Comparison of ENCODE assay signal across 11 mouse cellular contexts in the genomic region with DNA sequence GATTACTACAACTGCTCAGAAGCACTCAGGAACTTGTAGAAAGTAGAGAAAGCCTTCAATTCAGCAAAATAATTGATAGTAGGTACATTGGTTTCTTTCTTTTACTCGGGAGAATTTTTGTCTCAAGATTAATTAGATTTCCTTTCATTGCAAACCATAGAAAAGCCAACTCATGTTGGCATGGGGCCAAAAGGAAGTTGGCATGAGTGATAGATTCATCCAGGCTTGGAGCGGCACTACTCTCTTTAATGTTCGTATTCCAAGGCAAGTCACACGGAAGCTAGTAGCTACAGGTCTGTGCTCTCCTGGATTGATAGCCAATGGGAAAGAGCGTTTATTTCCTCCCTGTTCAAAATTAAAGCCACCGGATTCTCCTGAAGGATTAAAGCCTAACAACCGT.
DNase-seq lines count a peak whose midpoint lies in the region; ATAC-seq lines count a peak whose summit lies in the region.
"Had no signal": no experiment of that assay in that cellular context is flagged by ENCODE, and none has a peak within 500 bp of the region (broad histone marks: within the 10 kb centered on the region; RNA-seq: fewer than 3 reads in every experiment).

No protein-coding gene starts in this region.

- intact Hi-C loops in left cerebral cortex, postnatal 25 days (cut with DNase I), result no loop called here

- ATAC-seq in granulocyte monocyte progenitor cell, adult 5-6 weeks (replicated peaks; ENCODE audit: poor library complexity, severe bottlenecking), result no peak

- DNase-seq in cerebellum, postnatal 10 days, result peak; percentile 53 to 57
- DNase-seq in cerebellum, adult 9-11 months, result no peak
- DNase-seq in left cerebral cortex, postnatal 25 days (ENCODE audit: low spot score in 2 of 2), result peak; percentile 14 to 15
- DNase-seq in left cerebral cortex, adult 18-20 months (ENCODE audit: low spot score in 2 of 2), result no peak
- DNase-seq in adrenal gland, adult 18-20 months (ENCODE audit: low spot score in 2 of 2), result peak; percentile 22
- peak; percentile 7 to 11 for DNase-seq in layer of hippocampus, postnatal 36 days
- DNase-seq in c-Kit-positive CD71-positive TER-119-positive erythroid progenitor cells, embryonic 14.5 days (ENCODE audit: low spot score), result no peak
- DNase-seq: cerebellum, adult 11-12 months; gastrocnemius, adult 2 months; liver, embryonic 13.5 days had no signal

Comparison
In these comparisons a context has a peak if more than half of its experiments do, and no peak if none do; other contexts are left out.
1. DNase-seq: peak in cerebellum, postnatal 10 days (2 of 2), left cerebral cortex, postnatal 25 days (2 of 2), adrenal gland, adult 18-20 months (2 of 2) and layer of hippocampus, postnatal 36 days (2 of 2); none in cerebellum, adult 9-11 months (single experiment), left cerebral cortex, adult 18-20 months (0 of 2) and c-Kit-positive CD71-positive TER-119-positive erythroid progenitor cells, embryonic 14.5 days (single experiment).